Mouse (Mus musculus) cerebellum, adult 9-11 months (tissue): ENCODE results near the gene Prkcg.
"Not testable (repeated sequence)": the region's sequence is repeated elsewhere in the genome, so short reads cannot be mapped to it uniquely, and the experiment has no call there.

ENCODE experiments used
- DNase-seq: peaks from one replicate; pipeline ENCODE4 v3.0.0; 2022

Gene Prkcg

GRCm38 (mm10) chr7:3291197-3291596, 2.2 kb downstream of the Prkcg start:
- DNase-seq = no peak

- no peak for DNase-seq
These were observed 2.8 kb downstream of the Prkcg start for GRCm38 (mm10) chr7:3291764-3292163.

- not testable (repeated sequence) for DNase-seq
These were observed 3.3 kb downstream of the Prkcg start for GRCm38 (mm10) chr7:3292271-3292670.

- DNase-seq = peak; percentile 62
These were observed 3.8 kb downstream of the Prkcg start for GRCm38 (mm10) chr7:3292791-3293190.

GRCm38 (mm10) chr7:3294794-3295193, 5.8 kb downstream of the Prkcg start:
- DNase-seq = no peak

- DNase-seq = no peak
These were observed 6.5 kb downstream of the Prkcg start for GRCm38 (mm10) chr7:3295321-3296110.

GRCm38 (mm10) chr7:3296711-3297110, 7.7 kb downstream of the Prkcg start:
- DNase-seq = no peak

GRCm38 (mm10) chr7:3299941-3300617, 11.1 kb downstream of the Prkcg start:
- DNase-seq = no peak

GRCm38 (mm10) chr7:3300891-3301627, 12.1 kb downstream of the Prkcg start:
- no peak for DNase-seq

- peak; percentile 57 for DNase-seq
These were observed 12.9 kb downstream of the Prkcg start for GRCm38 (mm10) chr7:3301628-3302555.

GRCm38 (mm10) chr7:3302556-3303275, 13.7 kb downstream of the Prkcg start:
- DNase-seq = peak; percentile 52

- DNase-seq = peak; percentile 67
These were observed 14.3 kb downstream of the Prkcg start for GRCm38 (mm10) chr7:3303276-3303781.

- no peak for DNase-seq
These were observed 14.8 kb downstream of the Prkcg start for GRCm38 (mm10) chr7:3303789-3304188.

GRCm38 (mm10) chr7:3304298-3304697, 15.3 kb downstream of the Prkcg start:
- DNase-seq = peak; percentile 64

GRCm38 (mm10) chr7:3306400-3306799, 17.4 kb downstream of the Prkcg start:
- DNase-seq = no peak

GRCm38 (mm10) chr7:3308646-3309045, 19.7 kb downstream of the Prkcg start:
- no peak for DNase-seq

- no peak for DNase-seq
These were observed 21.3 kb downstream of the Prkcg start for GRCm38 (mm10) chr7:3310233-3310632.

- DNase-seq = no peak
These were observed 24.6 kb downstream of the Prkcg start for GRCm38 (mm10) chr7:3313571-3313970.

- no peak for DNase-seq
These were observed 25.1 kb downstream of the Prkcg start for GRCm38 (mm10) chr7:3314121-3314520.

GRCm38 (mm10) chr7:3317704-3318103, 28.7 kb downstream of the Prkcg start:
- no peak for DNase-seq

GRCm38 (mm10) chr7:3320856-3321255, 31.9 kb downstream of the Prkcg start:
- no peak for DNase-seq

GRCm38 (mm10) chr7:3323826-3324225, 34.8 kb downstream of the Prkcg start:
- DNase-seq = no peak
